Mouse (Mus musculus) heart, embryonic 14.5 days (tissue): Measurements from ENCODE around the gene Rtn4rl1. TPM values are rescaled to one million over a fixed set of nuclear protein-coding genes. Genes with fewer than 3 reads are reported as not detected.

ENCODE experiments used
- ATAC-seq: fragments of 200-750 bp; cut with Nextera tagmentation; 2 replicates; pipeline ENCODE4 v1.8.0; 2017; ENCODE audit warnings: low read depth, moderate TSS enrichment; ENCODE audit not compliant: insufficient number of reproducible peaks, insufficient read depth, low FRiP score
- H3K27ac ChIP-seq, 2 experiments: fragments of 200-500 bp in 1 of 2; fragments of 300-500 bp in 1 of 2; sonication (generic) in 1 of 2; replicated peaks in 1 of 2; 2 replicates each; pipeline ENCODE4 v1.5.1; 2012 to 2014; ENCODE audit warnings: low read depth in 2 of 2, low read length in 2 of 2, control low read depth in 1 of 2, mild to moderate bottlenecking in 1 of 2, mixed read lengths in 1 of 2; ENCODE audit not compliant: control insufficient read depth in 1 of 2, insufficient read depth in 1 of 2
- H3K27me3 ChIP-seq: fragments of 300-500 bp; sonication (generic); 2 replicates; pipeline ENCODE4 v1.6.1; 2014; ENCODE audit warnings: mild to moderate bottlenecking, low read length, control low read depth; ENCODE audit not compliant: control insufficient read depth, insufficient read depth
- H3K36me3 ChIP-seq: fragments of 300-500 bp; sonication (generic); 2 replicates; pipeline ENCODE4 v1.6.1; 2014; ENCODE audit warnings: mild to moderate bottlenecking, control low read depth, low read length, mixed read lengths; ENCODE audit not compliant: control insufficient read depth, insufficient read depth
- H3K4me1 ChIP-seq, 2 experiments: fragments of 200-500 bp in 1 of 2; fragments of 300-500 bp in 1 of 2; sonication (generic) in 1 of 2; 2 replicates each; pipeline ENCODE4 v1.6.1; 2012 to 2014; ENCODE audit warnings: low read length in 2 of 2, control low read depth in 1 of 2, mixed read lengths in 1 of 2; ENCODE audit not compliant: control insufficient read depth in 2 of 2, insufficient read depth in 2 of 2
- H3K4me2 ChIP-seq: fragments of 300-500 bp; sonication (generic); 2 replicates; pipeline ENCODE4 v1.6.1; 2014; ENCODE audit warnings: mild to moderate bottlenecking, low read length
- H3K4me3 ChIP-seq, 2 experiments: fragments of 200-500 bp in 1 of 2; fragments of 300-500 bp in 1 of 2; sonication (generic) in 1 of 2; 2 replicates each; pipeline ENCODE4 v1.5.1; 2012 to 2014; ENCODE audit warnings: low read length in 2 of 2, mild to moderate bottlenecking in 2 of 2, control low read depth in 1 of 2, low read depth in 1 of 2, moderate library complexity in 1 of 2; ENCODE audit not compliant: control insufficient read depth in 1 of 2, insufficient read depth in 1 of 2
- H3K9ac ChIP-seq: fragments of 300-500 bp; sonication (generic); 2 replicates; pipeline ENCODE4 v1.6.1; 2014; ENCODE audit warnings: mild to moderate bottlenecking, low read length
- H3K9me3 ChIP-seq: fragments of 300-500 bp; sonication (generic); 2 replicates; pipeline ENCODE4 v1.6.1; 2016; ENCODE audit warnings: low read length, control low read depth; ENCODE audit not compliant: control insufficient read depth
- WGBS: fragments of 180-500 bp; shearing (Covaris S2); extraction: QIAGEN DNeasy Blood & Tissue Kit; methylation state at CpG from one replicate; pipeline ENCODE4 v1.1.7; 2014; 5-methylcytosine and 5-hydroxymethylcytosine counted together
- polyA plus RNA-seq: library from polyadenylated mRNA; unstranded; fragments of >200 nt; fragmentation: Nextera tagmentation; extraction: Ambion mirVana; gene quantifications from 2 replicates; pipeline ENCODE4 v1.2.1, GENCODE M21; 2014

The Rtn4rl1 gene
- polyA plus RNA-seq, 1 experiment from 2014 or later = 17.3 TPM

DNA sequence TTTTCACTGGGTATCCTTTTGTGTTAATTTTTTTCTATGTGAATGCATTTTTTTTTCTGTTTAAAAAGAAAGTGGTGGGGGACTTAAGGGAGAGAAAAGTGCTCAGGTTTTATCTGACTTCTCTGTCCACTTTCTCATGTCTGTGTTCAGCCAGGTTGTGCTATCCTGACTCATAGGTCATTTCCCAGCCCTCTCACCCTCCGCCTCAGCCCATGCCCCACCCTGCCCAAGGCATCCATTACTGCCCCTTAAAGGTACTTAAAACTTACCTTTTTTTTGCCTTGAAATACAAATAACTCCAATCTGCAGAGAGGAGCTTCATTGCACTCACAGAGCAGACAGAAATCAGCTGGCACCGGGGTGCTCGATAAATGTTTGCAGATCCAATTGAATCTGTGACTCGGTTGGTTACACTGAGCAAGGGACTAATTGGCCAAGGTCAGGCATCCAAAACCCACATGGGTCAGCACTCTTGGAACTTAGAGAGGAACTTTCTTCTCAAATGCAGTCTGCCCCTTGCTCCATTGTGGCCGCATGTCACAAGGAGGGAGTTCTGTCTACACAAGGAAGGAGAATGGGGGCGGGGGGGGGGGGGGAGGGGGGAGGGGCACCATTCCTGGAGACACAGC, 27.0 kb downstream of the Rtn4rl1 start:
- no peaks in the 10 kb centered on the region for H3K36me3 ChIP-seq
- H3K4me2 ChIP-seq = peak overlapping the region; percentile 48
- no peaks in the 10 kb centered on the region for H3K27me3 ChIP-seq
- no peaks in the 10 kb centered on the region for H3K9me3 ChIP-seq
- H3K4me1 ChIP-seq = peaks cover 18 to 27% of the 10 kb centered on the region in 2 experiments
- ATAC-seq = peak; percentile 27; the same call in 1 of the 2 replicates
- peak overlapping the region; percentile 47 for H3K9ac ChIP-seq
- peak overlapping the region; percentile 54 to 59 for H3K27ac ChIP-seq
- WGBS = 53% methylated on average over 5 of the region's 6 CpGs
- H3K4me3 ChIP-seq = 0 out of 4 replicates have a peak overlapping the region, but pooled peaks of 1 of the 2 experiments have one; percentile 6

DNA sequence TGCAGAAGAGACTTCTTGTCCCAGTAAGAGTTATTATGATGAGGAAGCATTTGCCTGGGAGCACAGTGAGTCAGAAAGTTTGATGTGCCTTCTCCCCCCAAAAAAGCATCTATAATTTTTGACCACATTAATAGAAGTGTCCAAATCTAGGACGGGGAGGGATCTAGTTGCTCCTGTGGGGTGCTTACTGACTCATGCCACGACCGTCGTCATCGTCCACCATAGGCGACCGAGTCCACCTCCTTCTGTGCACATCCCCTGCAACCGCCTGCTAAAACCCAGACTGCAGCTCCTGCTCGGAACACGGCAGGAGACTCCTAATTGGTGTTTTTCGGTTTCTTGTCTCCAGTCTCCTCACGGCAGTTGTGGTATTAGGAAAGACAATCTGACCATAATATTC, 30.5 kb downstream of the Rtn4rl1 start:
- Histone ChIP-seq H3K27ac (no peak overlapping the region), H3K9ac (no peak overlapping the region), H3K4me1 (peaks cover 12 to 20% of the 10 kb centered on the region in 2 experiments), H3K36me3 (no peaks in the 10 kb centered on the region), H3K4me2 (no peak overlapping the region), H3K4me3 (no peak overlapping the region), H3K9me3 (no peaks in the 10 kb centered on the region), H3K27me3 (no peaks in the 10 kb centered on the region)
- WGBS = 89% methylated on average over 12 of the region's 12 CpGs
- no peak for ATAC-seq

DNA sequence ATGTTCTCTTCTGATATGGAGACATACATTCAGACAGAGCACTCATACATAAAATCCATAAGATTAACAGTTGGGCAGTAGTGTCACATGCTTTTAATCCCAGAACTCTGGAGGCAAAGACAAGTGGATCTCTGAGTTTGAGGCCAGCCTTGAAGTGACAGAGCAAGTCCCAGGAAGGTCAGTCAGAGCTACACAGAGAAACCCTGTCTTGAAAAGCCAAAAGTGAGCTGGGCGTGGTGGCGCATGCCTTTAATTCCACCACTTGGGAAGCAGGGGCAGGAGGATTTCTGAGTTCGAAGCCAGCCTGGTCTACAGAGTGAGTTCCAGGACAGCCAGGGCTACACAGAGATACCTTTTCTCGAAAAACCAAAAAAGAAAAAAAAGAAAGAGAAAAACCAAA, 31.3 kb downstream of the Rtn4rl1 start:
- no peak overlapping the region for H3K4me2 ChIP-seq
- no peaks in the 10 kb centered on the region for H3K9me3 ChIP-seq
- H3K9ac ChIP-seq = no peak overlapping the region
- H3K27me3 ChIP-seq = no peaks in the 10 kb centered on the region
- ATAC-seq = no peak
- H3K27ac ChIP-seq = no peak overlapping the region
- no peak overlapping the region for H3K4me3 ChIP-seq
- peaks cover 12 to 18% of the 10 kb centered on the region in 2 experiments for H3K4me1 ChIP-seq
- 76% methylated on average over 4 of the region's 4 CpGs for WGBS
- no peaks in the 10 kb centered on the region for H3K36me3 ChIP-seq

DNA sequence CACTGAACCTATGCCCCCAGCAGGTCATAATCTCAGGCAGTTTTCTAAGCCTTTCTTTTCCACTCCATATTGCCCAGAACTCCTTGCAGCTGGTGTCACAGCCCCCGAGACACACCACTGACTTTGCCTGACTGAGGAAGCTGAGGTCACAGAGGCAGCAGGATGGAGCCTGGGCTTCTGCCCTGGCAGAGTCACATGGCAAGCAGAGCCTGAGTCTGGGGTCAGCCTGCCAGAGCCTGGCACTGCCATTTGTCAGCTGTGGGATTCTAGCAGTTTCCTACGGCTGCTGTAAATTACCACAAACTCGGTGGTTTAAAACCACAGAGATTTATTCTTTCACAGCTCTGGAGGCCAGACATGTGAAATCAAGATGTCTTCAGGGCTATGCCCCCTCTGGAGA, 34.0 kb downstream of the Rtn4rl1 start:
- H3K4me3 ChIP-seq = no peak overlapping the region
- no peaks in the 10 kb centered on the region for H3K9me3 ChIP-seq
- WGBS = 73% methylated on average over 3 of the region's 3 CpGs
- H3K27me3 ChIP-seq = no peaks in the 10 kb centered on the region
- H3K27ac ChIP-seq = no peak overlapping the region
- no peak for ATAC-seq
- no peaks in the 10 kb centered on the region for H3K36me3 ChIP-seq
- H3K9ac ChIP-seq = no peak overlapping the region
- H3K4me2 ChIP-seq = no peak overlapping the region
- peaks cover 0 to 8% of the 10 kb centered on the region in 2 experiments; a peak in 2 of 4 replicates for H3K4me1 ChIP-seq

DNA sequence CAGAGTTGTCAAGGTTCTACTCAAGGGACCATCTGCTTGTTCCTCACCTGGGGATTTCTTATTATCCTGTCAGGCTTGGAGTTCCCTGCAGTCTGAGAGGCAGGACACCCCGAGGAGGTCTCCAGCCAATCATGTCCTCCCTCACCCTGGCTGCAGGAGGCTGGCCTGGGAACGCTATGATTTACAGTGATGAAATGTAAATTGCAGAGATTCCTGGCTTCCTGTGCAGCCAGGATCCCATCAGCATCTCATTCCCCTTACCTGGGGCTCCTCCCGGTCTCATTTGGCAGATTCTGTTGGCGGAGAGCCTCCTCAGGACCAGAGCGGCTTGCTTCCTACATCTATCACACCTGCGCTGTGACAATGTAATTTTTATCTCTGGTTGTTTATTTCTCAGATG, 35.7 kb downstream of the Rtn4rl1 start:
- Histone ChIP-seq H3K27me3 (no peaks in the 10 kb centered on the region), H3K4me2 (no peak overlapping the region), H3K9ac (no peak overlapping the region), H3K4me1 (peaks cover 1 to 12% of the 10 kb centered on the region in 2 experiments; a peak in 3 of 4 replicates), H3K4me3 (no peak overlapping the region), H3K36me3 (no peaks in the 10 kb centered on the region), H3K27ac (no peak overlapping the region), H3K9me3 (no peaks in the 10 kb centered on the region)
- 80% methylated on average over 6 of the region's 6 CpGs for WGBS
- ATAC-seq = no peak

DNA sequence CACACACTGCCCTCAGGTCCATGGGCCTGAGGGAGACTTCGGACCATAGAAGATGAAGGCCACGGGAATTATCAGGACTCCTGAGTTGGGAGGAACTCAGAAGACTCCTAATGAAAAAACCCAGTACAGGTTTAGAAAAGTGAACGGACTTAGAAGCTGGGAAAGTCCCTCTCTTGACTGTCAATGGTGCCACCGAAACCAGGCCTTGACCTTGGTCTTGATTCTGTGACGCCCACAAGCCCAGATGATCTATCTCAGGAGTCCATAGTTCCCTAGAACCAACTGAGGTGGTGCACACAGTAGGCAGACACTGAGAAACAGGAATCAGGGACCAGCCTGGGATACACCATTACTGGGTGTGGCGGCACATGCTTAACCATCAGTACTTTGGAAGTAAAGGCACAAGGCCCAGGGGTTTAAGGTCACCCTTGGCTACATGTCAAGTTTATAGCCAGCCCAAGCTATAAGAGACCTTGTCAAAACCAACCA, 36.7 kb downstream of the Rtn4rl1 start:
- H3K9me3 ChIP-seq = no peaks in the 10 kb centered on the region
- H3K4me2 ChIP-seq = no peak overlapping the region
- no peaks in the 10 kb centered on the region for H3K36me3 ChIP-seq
- ATAC-seq = no peak
- no peak overlapping the region for H3K27ac ChIP-seq
- 91% methylated on average over 6 of the region's 6 CpGs for WGBS
- no peak overlapping the region for H3K4me3 ChIP-seq
- no peak overlapping the region for H3K9ac ChIP-seq
- H3K27me3 ChIP-seq = no peaks in the 10 kb centered on the region
- peaks cover 6 to 22% of the 10 kb centered on the region in 2 experiments; a peak in 3 of 4 replicates for H3K4me1 ChIP-seq

DNA sequence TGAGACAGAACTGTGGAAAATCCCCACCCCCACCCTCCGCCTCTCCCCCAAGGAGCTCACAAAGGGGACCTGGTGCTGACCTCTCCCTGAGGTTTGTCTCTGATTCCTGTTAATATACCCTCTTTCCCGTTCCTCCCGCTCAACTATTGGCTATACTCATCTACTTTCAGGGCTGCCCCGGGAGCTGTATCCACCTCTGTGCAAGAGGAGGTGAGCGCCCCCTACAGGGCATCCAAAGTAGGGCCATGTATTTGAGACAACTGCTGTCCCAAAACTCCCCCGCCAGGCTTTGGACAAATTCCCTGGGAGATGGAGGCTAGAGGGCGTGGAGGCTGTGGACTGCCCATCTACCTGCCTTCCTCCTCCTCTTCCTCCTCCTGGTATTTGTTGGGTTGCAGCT, 38.2 kb downstream of the Rtn4rl1 start:
- no peak overlapping the region for H3K4me3 ChIP-seq
- no peak overlapping the region for H3K27ac ChIP-seq
- H3K27me3 ChIP-seq = peaks cover 6% of the 10 kb centered on the region; the same call in 1 of the 2 replicates
- WGBS = 12% methylated on average over 7 of the region's 7 CpGs
- H3K9me3 ChIP-seq = no peaks in the 10 kb centered on the region
- no peak; the same call in 1 of the 2 replicates for ATAC-seq
- H3K4me1 ChIP-seq = peaks cover 6 to 23% of the 10 kb centered on the region in 2 experiments; a peak in 3 of 4 replicates
- no peaks in the 10 kb centered on the region for H3K36me3 ChIP-seq
- H3K4me2 ChIP-seq = 0 out of 2 replicates have a peak overlapping the region, but pooled peaks have one; percentile 26
- H3K9ac ChIP-seq = no peak overlapping the region
